Mouse (Mus musculus) ZHBTc4 (cell line): Measurements from ENCODE around the gene Elk4.
A peak's percentile ranks its signal among the peaks of the same experiment; 100 is the strongest.

Experiments used
- DNase-seq: peaks from one replicate; pipeline ENCODE4 v3.0.0-alpha.2; 2011; ENCODE audit warnings: low read depth, low spot score

The Elk4 gene

GRCm38 (mm10) chr1:132007282-132007815 is at the start of gene Elk4:
Gene Elk4, plus strand, starts transcription at chr1:132007607.
- DNase-seq = peak; percentile 88

- no peak for DNase-seq
Measured at GRCm38 (mm10) chr1:131961004-131961403, 46.4 kb upstream of the Elk4 start.

GRCm38 (mm10) chr1:131962606-131963084 is 44.8 kb upstream of the Elk4 start, which contains the start of gene Slc45a3:
Gene Slc45a3, plus strand, starts transcription at chr1:131962967.
- peak; percentile 80 for DNase-seq

GRCm38 (mm10) chr1:131963085-131963951 is 44.1 kb upstream of the Elk4 start:
- DNase-seq = peak; percentile 63

GRCm38 (mm10) chr1:131964100-131964499 is 43.3 kb upstream of the Elk4 start:
- DNase-seq = no peak

- DNase-seq = no peak
Measured at GRCm38 (mm10) chr1:131964580-131964979, 42.8 kb upstream of the Elk4 start.

- DNase-seq = no peak
Measured at GRCm38 (mm10) chr1:131965818-131966217, 41.6 kb upstream of the Elk4 start.

- no peak for DNase-seq
Measured at GRCm38 (mm10) chr1:131967336-131967735, 40.1 kb upstream of the Elk4 start.

- no peak for DNase-seq
Measured at GRCm38 (mm10) chr1:131968556-131968955, 38.9 kb upstream of the Elk4 start.

GRCm38 (mm10) chr1:131968983-131969382 is 38.4 kb upstream of the Elk4 start:
- DNase-seq = no peak

GRCm38 (mm10) chr1:131969825-131970224 is 37.6 kb upstream of the Elk4 start:
- no peak for DNase-seq

- no peak for DNase-seq
Measured at GRCm38 (mm10) chr1:131970322-131970660, 37.1 kb upstream of the Elk4 start.

GRCm38 (mm10) chr1:131970661-131971520 is 36.5 kb upstream of the Elk4 start:
- peak; percentile 58 for DNase-seq

- DNase-seq = peak; percentile 55
Measured at GRCm38 (mm10) chr1:131971771-131972497, 35.5 kb upstream of the Elk4 start.

GRCm38 (mm10) chr1:131972498-131973334 is 34.7 kb upstream of the Elk4 start:
- no peak for DNase-seq

- DNase-seq = no peak
Measured at GRCm38 (mm10) chr1:131973991-131974390, 33.4 kb upstream of the Elk4 start.

GRCm38 (mm10) chr1:131976886-131977285 is 30.5 kb upstream of the Elk4 start:
- no peak for DNase-seq

- no peak for DNase-seq
Measured at GRCm38 (mm10) chr1:131980471-131980870, 26.9 kb upstream of the Elk4 start.

GRCm38 (mm10) chr1:131981378-131982013 is 25.9 kb upstream of the Elk4 start:
- DNase-seq = peak; percentile 87

- DNase-seq = peak; percentile 88
Measured at GRCm38 (mm10) chr1:131982907-131983306, 24.5 kb upstream of the Elk4 start.
